Mouse (Mus musculus) intestine, embryonic 16.5 days (tissue): ENCODE data around the gene 2210017I01Rik. TPM values are rescaled to one million over a fixed set of nuclear protein-coding genes. Genes with fewer than 3 reads are reported as not detected.

Experiments used
- ATAC-seq: fragments of 200-750 bp; cut with Nextera tagmentation; 2 replicates; pipeline ENCODE4 v1.8.0; 2017; ENCODE audit warnings: moderate TSS enrichment, moderate library complexity
- H3K27ac ChIP-seq: fragments of 300-500 bp; sonication (generic); 2 replicates; pipeline ENCODE4 v1.5.1; 2014; ENCODE audit warnings: mild to moderate bottlenecking, low read length
- H3K27me3 ChIP-seq: fragments of 300-500 bp; sonication (generic); replicated peaks from 2 replicates; pipeline ENCODE4 v1.6.1; 2014; ENCODE audit warnings: low read length, control low read depth, mixed read lengths; ENCODE audit not compliant: control insufficient read depth, insufficient read depth
- H3K36me3 ChIP-seq: fragments of 300-500 bp; sonication (generic); 2 replicates; pipeline ENCODE4 v1.6.1; 2014; ENCODE audit warnings: low read length, control low read depth; ENCODE audit not compliant: control insufficient read depth, insufficient read depth
- H3K4me1 ChIP-seq: fragments of 300-500 bp; sonication (generic); 2 replicates; pipeline ENCODE4 v1.6.1; 2014; ENCODE audit warnings: low read length, control low read depth, mixed read lengths; ENCODE audit not compliant: control insufficient read depth, insufficient read depth
- H3K4me2 ChIP-seq: fragments of 300-500 bp; sonication (generic); 2 replicates; pipeline ENCODE4 v1.6.1; 2014; ENCODE audit warnings: low read depth, low read length, control low read depth
- H3K4me3 ChIP-seq: fragments of 300-500 bp; sonication (generic); 2 replicates; pipeline ENCODE4 v1.5.1; 2014; ENCODE audit warnings: mild to moderate bottlenecking, low read length
- H3K9ac ChIP-seq: fragments of 300-500 bp; sonication (generic); 2 replicates; pipeline ENCODE4 v1.6.1; 2014; ENCODE audit warnings: low read depth, low read length
- H3K9me3 ChIP-seq: fragments of 300-500 bp; sonication (generic); 2 replicates; pipeline ENCODE4 v1.6.1; 2016; ENCODE audit warnings: low read length, control low read depth; ENCODE audit not compliant: control insufficient read depth
- WGBS: fragments of 180-500 bp; shearing (Covaris S2); extraction: QIAGEN DNeasy Blood & Tissue Kit; methylation state at CpG from one replicate; pipeline ENCODE4 v1.1.7; 2014; 5-methylcytosine and 5-hydroxymethylcytosine counted together
- polyA plus RNA-seq: library from polyadenylated mRNA; unstranded; fragments of >200 nt; fragmentation: Nextera tagmentation; extraction: Ambion mirVana; gene quantifications from 2 replicates; pipeline ENCODE4 v1.2.1, GENCODE M21; 2015

Gene 2210017I01Rik
- not detected in 2 replicates for polyA plus RNA-seq

DNA sequence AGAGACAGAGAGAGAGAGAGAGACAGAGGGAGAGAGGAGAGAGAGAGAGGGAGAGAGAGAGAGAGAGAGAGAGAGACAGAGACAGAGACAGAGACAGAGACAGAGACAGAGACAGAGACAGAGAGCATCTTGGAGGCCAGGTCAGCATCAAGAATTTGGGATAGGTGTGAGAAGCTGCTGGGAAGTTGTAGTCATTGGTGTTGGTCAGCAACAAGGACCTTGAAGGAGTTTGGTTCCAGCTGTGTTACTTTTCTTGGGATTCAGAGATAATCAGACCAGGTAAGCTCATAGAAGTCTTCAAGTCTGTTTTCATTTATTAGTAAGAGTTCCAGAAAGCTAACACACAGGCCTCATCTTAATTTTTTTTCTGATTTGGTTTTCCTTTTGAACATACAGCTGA, at the start of gene 2210017I01Rik:
TSS of gene 2210017I01Rik (minus strand) at position 101 of the 400 bp plus-strand sequence.
- Histone ChIP-seq H3K4me3 (no peak within 1 kb of the TSS), H3K27me3 (no peaks in the 10 kb centered on the region), H3K27ac (no peak within 1 kb of the TSS), H3K36me3 (no peaks in the 10 kb centered on the region), H3K4me2 (no peak within 1 kb of the TSS), H3K9me3 (no peaks in the 10 kb centered on the region), H3K9ac (no peak within 1 kb of the TSS), H3K4me1 (no peaks in the 10 kb centered on the region)
- ATAC-seq = no peak

DNA sequence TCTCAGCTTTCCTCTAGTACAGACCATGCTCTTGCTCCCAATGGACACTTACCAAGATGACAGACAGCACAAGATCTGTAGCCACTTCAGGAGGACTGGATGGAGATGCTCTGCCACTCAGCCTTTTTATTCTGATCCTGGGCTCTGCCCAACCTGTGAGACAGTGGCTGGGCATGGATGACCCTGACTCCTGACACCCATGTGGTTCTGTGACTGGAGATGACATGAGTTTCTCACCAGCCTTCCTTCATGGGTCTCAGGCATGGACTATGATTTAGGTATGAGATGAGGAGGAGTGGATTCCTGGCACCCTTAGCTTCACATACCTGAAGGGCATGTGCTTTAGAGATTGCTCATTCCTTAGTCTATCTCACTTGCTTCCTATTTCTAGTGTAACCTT, 49.5 kb upstream of the 2210017I01Rik start, which contains the start of gene Lce1b:
TSS of gene Lce1b (minus strand) at position 101 of the 400 bp plus-strand sequence.
- Histone ChIP-seq H3K27ac (no peak within 1 kb of the TSS), H3K27me3 (no peaks in the 10 kb centered on the region), H3K9ac (no peak within 1 kb of the TSS), H3K36me3 (no peaks in the 10 kb centered on the region), H3K4me2 (no peak within 1 kb of the TSS), H3K9me3 (no peaks in the 10 kb centered on the region), H3K4me3 (no peak within 1 kb of the TSS), H3K4me1 (no peaks in the 10 kb centered on the region)
- ATAC-seq = no peak

DNA sequence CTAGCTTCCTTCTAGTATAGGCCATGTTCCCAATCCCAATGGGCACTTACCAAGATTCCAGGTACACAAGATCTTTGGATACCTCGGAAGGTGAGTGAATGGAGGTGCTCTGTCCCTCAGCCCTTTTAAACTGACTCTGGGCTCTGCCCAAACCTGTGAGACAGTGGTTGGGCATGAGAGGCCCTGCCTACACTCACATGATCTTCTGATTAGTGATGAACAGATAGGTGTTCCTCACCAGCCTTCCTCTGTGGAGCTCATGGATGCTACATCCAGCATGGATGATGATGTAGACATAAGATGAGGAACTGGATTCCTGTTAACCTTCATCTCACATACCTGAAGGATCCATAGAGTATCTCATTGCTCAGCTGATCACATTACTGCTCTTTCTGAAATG, 40.9 kb upstream of the 2210017I01Rik start, which contains the start of gene Lce1a1:
TSS of gene Lce1a1 (minus strand) at position 101 of the 400 bp plus-strand sequence.
- Histone ChIP-seq H3K4me1 (no peaks in the 10 kb centered on the region), H3K4me3 (no peak within 1 kb of the TSS), H3K4me2 (no peak within 1 kb of the TSS), H3K27me3 (no peaks in the 10 kb centered on the region), H3K9me3 (no peaks in the 10 kb centered on the region), H3K9ac (no peak within 1 kb of the TSS), H3K27ac (no peak within 1 kb of the TSS), H3K36me3 (no peaks in the 10 kb centered on the region)
- 81% methylated on average over 1 of the region's 1 CpGs for WGBS
- ATAC-seq = no peak

GRCm38 (mm10) chr3:92639854-92640253, 32.6 kb upstream of the 2210017I01Rik start:
- ATAC-seq = no peak
- Histone ChIP-seq H3K27ac (no peak overlapping the region), H3K4me1 (no peaks in the 10 kb centered on the region), H3K9me3 (no peaks in the 10 kb centered on the region), H3K9ac (no peak overlapping the region), H3K4me2 (no peak overlapping the region), H3K4me3 (no peak overlapping the region), H3K36me3 (no peaks in the 10 kb centered on the region), H3K27me3 (no peaks in the 10 kb centered on the region)
- 94% methylated on average over 15 of the region's 15 CpGs for WGBS

- H3K4me1 ChIP-seq = no peaks in the 10 kb centered on the region
- H3K4me3 ChIP-seq = no peak overlapping the region
- H3K4me2 ChIP-seq = no peak overlapping the region
- H3K27ac ChIP-seq = 0 out of 2 replicates have a peak overlapping the region, but pooled peaks have one; percentile 23
- H3K9me3 ChIP-seq = no peaks in the 10 kb centered on the region
- no peaks in the 10 kb centered on the region for H3K36me3 ChIP-seq
- peak; percentile 89 for ATAC-seq
- no peak overlapping the region for H3K9ac ChIP-seq
- WGBS = 62% methylated on average over 3 of the region's 3 CpGs
- H3K27me3 ChIP-seq = no peaks in the 10 kb centered on the region
Observed at GRCm38 (mm10) chr3:92638653-92638991, 31.3 kb upstream of the 2210017I01Rik start.

DNA sequence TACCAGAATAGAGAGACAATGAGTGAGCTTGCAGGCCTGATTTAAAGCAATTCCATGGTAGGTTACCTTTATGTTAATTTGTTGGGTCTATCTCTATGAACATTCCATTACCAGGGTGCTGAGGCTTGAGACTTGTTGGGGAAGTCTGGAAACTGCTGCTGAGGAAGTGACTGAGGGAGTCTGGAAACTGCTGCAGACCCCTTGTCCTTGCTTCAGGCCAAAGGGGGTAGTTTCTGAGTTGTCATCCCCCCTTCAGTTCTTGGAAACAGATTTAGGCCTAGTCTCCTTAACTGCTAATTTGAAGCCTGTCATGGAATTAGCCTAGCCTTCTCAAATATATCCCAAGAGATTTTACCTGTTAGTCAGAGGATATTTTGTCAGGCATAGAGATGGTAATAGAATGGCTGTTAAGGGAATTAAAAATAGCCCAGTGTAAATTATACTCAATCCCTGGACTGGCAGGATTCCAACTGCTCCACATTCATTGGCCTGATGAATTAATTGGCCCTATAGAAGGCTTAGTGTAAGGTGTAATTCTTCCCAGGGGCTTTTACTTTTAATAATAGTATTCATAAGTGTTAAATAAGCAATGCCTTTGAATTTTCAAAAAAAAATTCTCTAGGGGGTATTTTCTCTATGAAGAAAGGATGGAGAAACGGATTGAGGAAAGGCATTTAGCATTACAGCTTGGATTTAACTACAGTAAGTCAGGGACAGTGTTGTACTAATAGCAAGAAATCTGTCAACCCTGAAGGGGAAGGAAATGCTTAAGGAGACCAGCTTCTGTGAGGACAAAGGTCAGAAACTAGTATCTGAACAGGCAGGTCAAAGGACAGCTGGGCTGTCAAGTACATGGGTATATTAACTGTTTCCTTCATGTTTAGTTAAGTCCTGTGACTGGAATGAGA, 30.7 kb upstream of the 2210017I01Rik start:
- ATAC-seq = peak; percentile 96
- Histone ChIP-seq H3K4me2 (no peak overlapping the region), H3K4me1 (no peaks in the 10 kb centered on the region), H3K36me3 (no peaks in the 10 kb centered on the region), H3K9me3 (no peaks in the 10 kb centered on the region), H3K27me3 (no peaks in the 10 kb centered on the region), H3K9ac (no peak overlapping the region), H3K27ac (peak overlapping the region; percentile 23; the same call in 1 of the 2 replicates), H3K4me3 (no peak overlapping the region)
- 58% methylated on average over 1 of the region's 1 CpGs for WGBS

GRCm38 (mm10) chr3:92621560-92621959, 14.3 kb upstream of the 2210017I01Rik start, which contains the start of gene Lce6a:
TSS of gene Lce6a (minus strand) at chr3:92621660.
- WGBS = 68% methylated on average over 2 of the region's 2 CpGs

GRCm38 (mm10) chr3:92609804-92610203, 2.5 kb upstream of the 2210017I01Rik start:
- Histone ChIP-seq H3K27ac (no peak overlapping the region), H3K36me3 (no peaks in the 10 kb centered on the region), H3K4me3 (no peak overlapping the region), H3K27me3 (no peaks in the 10 kb centered on the region), H3K9ac (no peak overlapping the region), H3K4me1 (no peaks in the 10 kb centered on the region), H3K9me3 (no peaks in the 10 kb centered on the region), H3K4me2 (no peak overlapping the region)
- no peak for ATAC-seq
- 45% methylated on average over 1 of the region's 1 CpGs for WGBS

More at GRCm38 (mm10) chr3:92621560-92621959, 14.3 kb upstream of the 2210017I01Rik start, which contains the start of gene Lce6a:
- ATAC-seq = no peak
- Histone ChIP-seq H3K4me3 (no peak within 1 kb of the TSS), H3K4me1 (no peaks in the 10 kb centered on the region), H3K27me3 (no peaks in the 10 kb centered on the region), H3K9ac (no peak within 1 kb of the TSS), H3K36me3 (no peaks in the 10 kb centered on the region), H3K4me2 (no peak within 1 kb of the TSS), H3K9me3 (no peaks in the 10 kb centered on the region), H3K27ac (no peak within 1 kb of the TSS)

- H3K9me3 ChIP-seq = no peaks in the 10 kb centered on the region
- no peak for ATAC-seq
- 57% methylated on average over 1 of the region's 1 CpGs for WGBS
- no peaks in the 10 kb centered on the region for H3K36me3 ChIP-seq
- H3K4me1 ChIP-seq = no peaks in the 10 kb centered on the region
- H3K27ac ChIP-seq = no peak overlapping the region
- H3K4me2 ChIP-seq = no peak overlapping the region
- H3K4me3 ChIP-seq = no peak overlapping the region
- H3K9ac ChIP-seq = no peak overlapping the region
- H3K27me3 ChIP-seq = no peaks in the 10 kb centered on the region
Observed at GRCm38 (mm10) chr3:92602169-92602568, 5.1 kb downstream of the 2210017I01Rik start.
